Mouse (Mus musculus) kidney, adult 2 months (tissue): ENCODE results near the gene Mrpl33.

Experiments used
- CTCF ChIP-seq: fragments of 200-500 bp; conservative IDR thresholded peaks from 2 replicates; pipeline ENCODE4 v1.5.1; 2011; ENCODE audit warnings: low read depth, mild to moderate bottlenecking, control low read depth, low read length, moderate library complexity, mixed read lengths; ENCODE audit not compliant: insufficient read depth, insufficient read length
- POLR2A ChIP-seq: fragments of 200-500 bp; IDR thresholded peaks from one replicate; pipeline ENCODE4 v1.6.1; 2011; ENCODE audit warnings: low read depth, low read length, control low read depth

DNA sequence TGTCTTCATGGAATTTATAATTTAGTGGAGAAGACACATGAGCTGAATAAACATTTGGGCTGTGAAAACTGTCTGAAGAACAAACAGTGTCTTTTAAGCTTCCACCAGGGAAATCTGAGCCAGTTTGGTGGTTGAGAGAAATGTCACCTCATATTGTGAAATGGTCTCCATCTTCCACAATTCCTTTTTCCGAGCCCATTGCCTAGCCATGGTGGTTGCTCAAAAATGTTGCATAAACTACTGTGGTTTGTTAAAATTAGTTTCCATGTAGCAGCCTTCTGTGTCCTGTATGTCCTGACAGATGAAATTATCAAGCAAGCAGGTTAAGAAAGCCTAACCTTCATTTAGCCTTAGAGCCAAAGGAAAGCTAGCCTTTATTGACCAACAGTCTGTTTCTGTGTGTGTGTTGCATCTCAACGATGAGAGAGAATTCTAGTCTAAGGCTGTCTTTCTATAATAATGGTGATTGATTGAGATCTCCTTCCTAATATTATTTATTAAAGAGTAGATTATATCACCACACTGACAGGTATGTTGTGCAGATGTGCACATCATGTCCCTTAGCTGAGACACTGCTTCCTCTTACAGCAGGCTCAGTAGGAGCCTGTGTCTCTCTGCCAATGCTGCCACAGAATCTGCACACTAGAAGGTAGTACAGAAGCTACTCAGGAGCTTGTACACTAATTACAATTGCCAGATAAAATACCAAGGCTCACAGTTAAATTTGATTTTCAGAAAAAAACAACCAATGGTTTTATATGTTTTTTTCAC is 54.0 kb downstream of the Mrpl33 start:
- TF ChIP-seq CTCF (no peak), POLR2A (no peak)
